23 mouse cellular contexts compared by ENCODE assay signal in the genomic region with DNA sequence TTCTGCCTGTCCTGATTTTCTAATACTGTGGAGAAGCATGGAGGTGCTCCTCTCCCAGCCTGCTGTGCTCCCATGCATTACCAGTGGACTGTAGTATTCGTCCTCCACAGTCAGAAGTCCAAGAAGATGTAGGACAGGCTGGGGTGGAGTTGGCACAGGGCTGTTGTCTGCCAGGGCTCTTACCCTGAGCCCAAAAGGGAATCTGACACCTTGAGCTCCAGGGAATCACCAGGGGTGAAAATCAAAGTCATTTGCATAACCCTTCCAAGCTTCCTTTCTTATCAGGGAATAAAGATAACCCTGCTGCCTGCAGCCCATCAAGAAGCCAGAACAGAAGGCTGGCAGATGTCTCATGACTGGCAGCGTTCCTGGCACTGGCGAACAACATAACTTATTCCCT.
DNase-seq lines count a peak whose midpoint lies in the region; ATAC-seq lines count a peak whose summit lies in the region.
"Had no signal": no experiment of that assay in that cellular context is flagged by ENCODE, and none has a peak within 500 bp of the region (broad histone marks: within the 10 kb centered on the region; RNA-seq: fewer than 3 reads in every experiment).

No protein-coding gene starts in this region.

- peaks cover 11% of the 10 kb centered on the region for H3K4me1 ChIP-seq in heart, embryonic 16.5 days (ENCODE audit: control insufficient read depth, insufficient read depth, low read length)
- H3K4me1 ChIP-seq in heart, embryonic 11.5 days (ENCODE audit: control insufficient read depth, insufficient read depth, low read length): peaks cover 7% of the 10 kb centered on the region; the same call in 1 of the 2 replicates

- 0 out of 2 replicates have a peak, but pooled peaks cover 2% of the 10 kb centered on the region for H3K27me3 ChIP-seq in heart, embryonic 16.5 days (ENCODE audit: control insufficient read depth, insufficient read depth, low read length)
- no peaks in the 10 kb centered on the region; the same call in 1 of the 2 replicates for H3K27me3 ChIP-seq in heart, embryonic 11.5 days (ENCODE audit: control insufficient read depth, insufficient read depth, low read length)
- H3K27me3 ChIP-seq: forebrain, embryonic 13.5 days had no signal

- no peak overlapping the region for H3K9ac ChIP-seq in heart, embryonic 16.5 days (ENCODE audit: low read length)
- no peak overlapping the region for H3K9ac ChIP-seq in heart, embryonic 11.5 days (ENCODE audit: low read depth, low read length)
- H3K9ac ChIP-seq: forebrain, embryonic 13.5 days; forebrain, postnatal 0 days; hindbrain, embryonic 12.5 days had no signal

- WGBS in heart, embryonic 16.5 days: 33% methylated on average over 3 of the region's 3 CpGs
- WGBS in heart, embryonic 11.5 days (ENCODE audit: insufficient replicate concordance): 40% methylated on average over 3 of the region's 3 CpGs

- H3K4me2 ChIP-seq in heart, embryonic 16.5 days (ENCODE audit: low read depth, low read length): no peak overlapping the region
- no peak overlapping the region for H3K4me2 ChIP-seq in heart, embryonic 11.5 days
- H3K4me2 ChIP-seq: forebrain, embryonic 13.5 days; hindbrain, embryonic 12.5 days had no signal

- intact Hi-C loops in heart, postnatal 14 days (cut with DNase I): no loop called here

- no peaks in the 10 kb centered on the region for H3K36me3 ChIP-seq in heart, embryonic 16.5 days (ENCODE audit: control insufficient read depth, insufficient read depth)
- no peaks in the 10 kb centered on the region for H3K36me3 ChIP-seq in heart, embryonic 11.5 days (ENCODE audit: control insufficient read depth, insufficient read depth, low read length)
- H3K36me3 ChIP-seq: embryonic facial prominence, embryonic 10.5 days; G1E; hindbrain, embryonic 12.5 days had no signal

- no peak overlapping the region for H3K4me3 ChIP-seq in heart, embryonic 16.5 days (ENCODE audit: low read length)
- H3K4me3 ChIP-seq in heart, embryonic 11.5 days (ENCODE audit: low read depth, low read length): no peak overlapping the region
- H3K4me3 ChIP-seq: embryonic facial prominence, embryonic 10.5 days; forebrain, embryonic 13.5 days; heart, adult 2 months; hindbrain, embryonic 12.5 days had no signal

- H3K9me3 ChIP-seq in heart, embryonic 16.5 days (replicated peaks; ENCODE audit: control insufficient read depth, low read length): no peaks in the 10 kb centered on the region
- no peaks in the 10 kb centered on the region for H3K9me3 ChIP-seq in heart, embryonic 11.5 days (replicated peaks; ENCODE audit: control insufficient read depth, low read length)
- H3K9me3 ChIP-seq: embryonic facial prominence, embryonic 10.5 days; forebrain, embryonic 13.5 days; hindbrain, embryonic 12.5 days had no signal

- H3K27ac ChIP-seq in heart, embryonic 16.5 days (ENCODE audit: low read length): no peak overlapping the region
- H3K27ac ChIP-seq in heart, embryonic 11.5 days (ENCODE audit: low read depth, low read length): no peak overlapping the region
- H3K27ac ChIP-seq: embryonic facial prominence, embryonic 10.5 days; forebrain, embryonic 13.5 days; heart, adult 2 months; hindbrain, embryonic 12.5 days had no signal

- ATAC-seq in heart, embryonic 16.5 days (replicated peaks; ENCODE audit: extremely low read depth, insufficient read depth, low FRiP score): 0 out of 2 replicates have a peak, but pooled peaks have one; percentile 23
- ATAC-seq in heart, embryonic 11.5 days (replicated peaks; ENCODE audit: insufficient number of reproducible peaks, low FRiP score, low TSS enrichment): no peak
- ATAC-seq: CD4-positive, CD25-positive, alpha-beta regulatory T cell, adult 4 months; forebrain, embryonic 13.5 days; forebrain, postnatal 0 days; hindbrain, embryonic 16.5 days; inflammation-experienced regulatory T-cells, adult 6 months; intestine, postnatal 0 days had no signal

- peak; percentile 26 to 33 for DNase-seq in cerebellum, adult 18-20 months
- DNase-seq in cerebellum, adult 11-12 months: no peak
- DNase-seq in heart, adult 11 months: peak; percentile 94
- no peak for DNase-seq in heart, postnatal 14 days
- peak; percentile 55 for DNase-seq in brain, adult 2 months (ENCODE audit: low read depth, low spot score)
- DNase-seq in thymus, postnatal 25 days: no peak
- DNase-seq: adrenal gland, adult 8-10 months; adrenal gland, postnatal 36 days; B cell, adult 2 months; forebrain, postnatal 0 days; gastrocnemius, postnatal 36 days; kidney, adult 8-10 months had no signal

Comparison
In these comparisons a context has a peak if more than half of its experiments do, and no peak if none do; other contexts are left out.
1. DNase-seq: peak in cerebellum, adult 18-20 months (2 of 2), heart, adult 11 months (single experiment) and brain, adult 2 months (single experiment); none in cerebellum, adult 11-12 months (single experiment), heart, postnatal 14 days (0 of 2) and thymus, postnatal 25 days (single experiment).